Mouse (Mus musculus) CH12.LX (cell line): Measurements from ENCODE around the gene Ass1. TPM values are rescaled to one million over a fixed set of nuclear protein-coding genes. Genes with fewer than 3 reads are reported as not detected.
A peak's percentile ranks its signal among the peaks of the same experiment; 100 is the strongest.
"Not testable (repeated sequence)": the region's sequence is repeated elsewhere in the genome, so short reads cannot be mapped to it uniquely, and the experiment has no call there.

Source experiments
- DNase-seq: peaks from one replicate; pipeline ENCODE4 v3.0.0-alpha.2; 2013; ENCODE audit errors: extremely low read depth
- H3K27ac ChIP-seq: 2 replicates; pipeline ENCODE4 v1.5.1; 2012; ENCODE audit warnings: low read depth, mild to moderate bottlenecking, control low read depth, moderate library complexity; ENCODE audit not compliant: insufficient read depth
- H3K27me3 ChIP-seq: replicated peaks from 2 replicates; pipeline ENCODE3; 2012; ENCODE audit warnings: inconsistent platforms
- H3K36me3 ChIP-seq, 2 experiments: replicated peaks in 1 of 2; 2 replicates each; pipeline versions ENCODE3 to v1.6.1; 2012; ENCODE audit warnings: inconsistent platforms in 1 of 2, low read length in 1 of 2, mild to moderate bottlenecking in 1 of 2, mixed read lengths in 1 of 2, moderate library complexity in 1 of 2; ENCODE audit not compliant: control insufficient read depth in 1 of 2, insufficient read depth in 1 of 2
- H3K4me1 ChIP-seq, 2 experiments: 2 replicates each; pipeline ENCODE4 v1.6.1; 2012; ENCODE audit warnings: inconsistent platforms in 1 of 2, moderate library complexity in 1 of 2; ENCODE audit not compliant: insufficient read depth in 2 of 2, control insufficient read depth in 1 of 2
- H3K4me2 ChIP-seq: 2 replicates; pipeline ENCODE4 v1.6.1; 2012; ENCODE audit warnings: low read depth, mild to moderate bottlenecking, control low read depth; ENCODE audit not compliant: poor library complexity, insufficient read depth, severe bottlenecking
- H3K4me3 ChIP-seq, 3 experiments: fragments of 150-350 bp in 1 of 3; sonication (generic) in 1 of 3; replicated peaks in 1 of 3; 2 replicates each; pipeline versions ENCODE3 to v1.5.1; 2011 to 2012; ENCODE audit warnings: low read depth in 2 of 3, low read length in 2 of 3, mild to moderate bottlenecking in 2 of 3, moderate library complexity in 2 of 3, control low read depth in 1 of 3, improper control_type of control experiment in 1 of 3, inconsistent platforms in 1 of 3, mixed read lengths in 1 of 3; ENCODE audit not compliant: poor library complexity in 1 of 3
- H3K79me2 ChIP-seq: replicated peaks from 2 replicates; pipeline ENCODE4 v1.6.1; 2012; ENCODE audit warnings: mild to moderate bottlenecking, moderate library complexity; ENCODE audit not compliant: control insufficient read depth, poor library complexity, insufficient read depth, severe bottlenecking; ENCODE audit errors: extremely low read depth
- H3K9ac ChIP-seq: 2 replicates; pipeline ENCODE4 v1.6.1; 2012; ENCODE audit warnings: low read depth, mild to moderate bottlenecking, control low read depth, moderate library complexity; ENCODE audit not compliant: insufficient read depth
- H3K9me3 ChIP-seq: replicated peaks from 2 replicates; pipeline ENCODE3; 2012; ENCODE audit warnings: low read length, inconsistent platforms, mixed read lengths
- CHD2 ChIP-seq: IDR thresholded peaks from 2 replicates; pipeline ENCODE4 v1.6.1; 2011; ENCODE audit warnings: low read length, improper control_type of control experiment
- CTCF ChIP-seq, 2 experiments: IDR thresholded peaks in 1 of 2; conservative IDR thresholded peaks in 1 of 2; 2 replicates each; pipeline ENCODE4 v1.5.1; 2011 to 2012; ENCODE audit warnings: low read depth in 2 of 2, low read length in 2 of 2, improper control_type of control experiment in 1 of 2, inconsistent platforms in 1 of 2, mild to moderate bottlenecking in 1 of 2, moderate library complexity in 1 of 2
- E2F4 ChIP-seq: IDR thresholded peaks from 2 replicates; pipeline ENCODE4 v1.6.1; 2011; ENCODE audit warnings: low read depth, low read length, improper control_type of control experiment; ENCODE audit not compliant: insufficient replicate concordance
- EP300 ChIP-seq: IDR thresholded peaks from 2 replicates; pipeline ENCODE4 v1.6.1; 2011; ENCODE audit warnings: low read length, improper control_type of control experiment
- ETS1 ChIP-seq: conservative IDR thresholded peaks from 2 replicates; pipeline ENCODE4 v1.6.1; 2012; ENCODE audit warnings: low read depth, mild to moderate bottlenecking, inconsistent platforms, low read length, improper control_type of control experiment, moderate library complexity
- HCFC1 ChIP-seq: IDR thresholded peaks from 2 replicates; pipeline ENCODE4 v1.6.1; 2012; ENCODE audit warnings: low read depth, mild to moderate bottlenecking, inconsistent platforms, low read length, improper control_type of control experiment
- JUND ChIP-seq: conservative IDR thresholded peaks from 2 replicates; pipeline ENCODE4 v1.6.1; 2011; ENCODE audit warnings: low read depth, low read length, improper control_type of control experiment
- KAT2A ChIP-seq: IDR thresholded peaks from 2 replicates; pipeline ENCODE4 v1.6.1; 2012; ENCODE audit warnings: low read length, improper control_type of control experiment, inconsistent platforms; ENCODE audit not compliant: insufficient replicate concordance
- MAX ChIP-seq: IDR thresholded peaks from 2 replicates; pipeline ENCODE4 v1.6.1; 2011; ENCODE audit warnings: low read length, improper control_type of control experiment
- MXI1 ChIP-seq: IDR thresholded peaks from 2 replicates; pipeline ENCODE4 v1.6.1; 2011; ENCODE audit warnings: mild to moderate bottlenecking, low read depth, low read length, improper control_type of control experiment
- NELFE ChIP-seq: IDR thresholded peaks from 2 replicates; pipeline ENCODE4 v1.6.1; 2011; ENCODE audit warnings: low read depth, low read length, improper control_type of control experiment
- PAX5 ChIP-seq: IDR thresholded peaks from 2 replicates; pipeline ENCODE4 v1.6.1; 2012; ENCODE audit warnings: low read length, inconsistent platforms, mixed read lengths
- POLR2A ChIP-seq: IDR thresholded peaks from 2 replicates; pipeline ENCODE4 v1.6.1; 2011; ENCODE audit warnings: low read depth, mild to moderate bottlenecking, improper control_type of control experiment, low read length
- POLR2AphosphoS2 ChIP-seq: IDR thresholded peaks from 2 replicates; pipeline ENCODE4 v1.6.1; 2011; ENCODE audit warnings: low read depth, low read length, improper control_type of control experiment
- SIN3A ChIP-seq: IDR thresholded peaks from 2 replicates; pipeline ENCODE4 v1.6.1; 2012; ENCODE audit warnings: low read length, improper control_type of control experiment, inconsistent platforms
- SMC3 ChIP-seq: IDR thresholded peaks from 2 replicates; pipeline ENCODE4 v1.6.1; 2011; ENCODE audit warnings: low read depth, low read length, improper control_type of control experiment
- TCF12 ChIP-seq: IDR thresholded peaks from 2 replicates; pipeline ENCODE4 v1.6.1; 2014; ENCODE audit warnings: low read depth, mild to moderate bottlenecking, inconsistent platforms, low read length, improper control_type of control experiment
- UBTF ChIP-seq: IDR thresholded peaks from 2 replicates; pipeline ENCODE4 v1.6.1; 2012; ENCODE audit warnings: low read depth, mild to moderate bottlenecking, inconsistent platforms, low read length, improper control_type of control experiment, moderate library complexity
- USF2 ChIP-seq: conservative IDR thresholded peaks from 2 replicates; pipeline ENCODE4 v1.6.1; 2011; ENCODE audit warnings: low read depth, low read length, improper control_type of control experiment
- ZC3H11A ChIP-seq: IDR thresholded peaks from 2 replicates; pipeline ENCODE4 v1.6.1; 2012; ENCODE audit warnings: low read depth, mild to moderate bottlenecking, inconsistent platforms, low read length, improper control_type of control experiment
- ZKSCAN1 ChIP-seq: IDR thresholded peaks from 2 replicates; pipeline ENCODE4 v1.6.1; 2012; ENCODE audit warnings: low read depth, inconsistent platforms, low read length, improper control_type of control experiment, borderline replicate concordance
- ZMIZ1 ChIP-seq: IDR thresholded peaks from 2 replicates; pipeline ENCODE4 v1.6.1; 2012; ENCODE audit warnings: low read depth, mild to moderate bottlenecking, inconsistent platforms, low read length, improper control_type of control experiment
- ZNF384 ChIP-seq: IDR thresholded peaks from 2 replicates; pipeline ENCODE4 v1.6.1; 2012; ENCODE audit warnings: low read depth, low read length, improper control_type of control experiment, inconsistent platforms
- dilution Hi-C: fragments of 300-500 bp; cut with MboI; formaldehyde crosslinking; loops from 2 replicates; pipeline ENCODE4 v1.14.3; 2020; ENCODE audit warnings: low sequenced_read_pairs; ENCODE audit not compliant: extremely low pct_unique_long_range_greater_than_20kb, extremely low pct_ligation_motif_present
- in situ Hi-C: fragments of 300-500 bp; cut with MboI; formaldehyde crosslinking; loops from 3 replicates; pipeline ENCODE4 v1.14.3; 2019; ENCODE audit warnings: low sequenced_read_pairs, low pct_ligation_motif_present, low pct_unique_long_range_greater_than_20kb, mixed read lengths
- polyA plus RNA-seq: library from polyadenylated mRNA; unstranded; fragments of >175 nt; gene quantifications from 2 replicates; pipeline ENCODE4 v1.2.1, GENCODE M21; 2012; ENCODE audit warnings: low read depth; ENCODE audit not compliant: insufficient read length
- total RNA-seq, 2 experiments: library from RNA; depleted of rRNA; stranded (reverse); fragments of 300-350 nt in 1 of 2; fragments of >200 nt in 1 of 2; gene quantifications; 2 replicates each; pipeline ENCODE4 v1.2.3; 2012 to 2014

Ass1 gene
- total and polyA plus RNA-seq, 3 experiments, result 45.1 to 211 (median 87.8) TPM

- no peak for TF ChIP-seq SIN3A
- TF ChIP-seq ZNF384, result no peak
- TF ChIP-seq EP300, result no peak
- no peak for TF ChIP-seq CHD2
- no peak for TF ChIP-seq PAX5
- TF ChIP-seq TCF12, result no peak
- no peak for TF ChIP-seq POLR2A
- TF ChIP-seq ZKSCAN1, result no peak
- TF ChIP-seq UBTF, result no peak
- 0 out of 2 replicates have a peak, but pooled peaks have one; percentile 55 for TF ChIP-seq KAT2A
Measured at GRCm38 (mm10) chr2:31550503-31550902, 80.5 kb downstream of the Ass1 start (continued).

- H3K4me1 ChIP-seq, H3K9ac ChIP-seq, H3K27ac ChIP-seq, dilution Hi-C loops, H3K27me3 ChIP-seq, H3K4me2 ChIP-seq, H3K36me3 ChIP-seq, in situ Hi-C loops, DNase-seq, H3K4me3 ChIP-seq, H3K79me2 ChIP-seq: not testable (repeated sequence)
- H3K9me3 ChIP-seq, result peaks cover 11% of the 10 kb centered on the region
Measured at GRCm38 (mm10) chr2:31551351-31551750, 81.3 kb downstream of the Ass1 start.

- dilution Hi-C loops, result no loop called here
- Histone ChIP-seq H3K79me2 (no peaks in the 10 kb centered on the region), H3K4me1 (peaks cover 3% of the 10 kb centered on the region in 2 experiments; a peak in 1 of 4 replicates), H3K36me3 (no peaks in the 10 kb centered on the region), H3K27ac (no peak overlapping the region), H3K27me3 (peaks cover under 1% of the 10 kb centered on the region), H3K9ac (no peak overlapping the region), H3K9me3 (peaks cover 11% of the 10 kb centered on the region)
- in situ Hi-C loops, result no loop called here
- TF ChIP-seq POLR2AphosphoS2, result no peak
- TF ChIP-seq USF2, result no peak
- no peak for TF ChIP-seq E2F4
- no peak for TF ChIP-seq ETS1
- no peak for TF ChIP-seq HCFC1
- TF ChIP-seq SIN3A, result no peak
- TF ChIP-seq EP300, result no peak
- no peak for TF ChIP-seq NELFE
- no peak for TF ChIP-seq JUND
- no peak for TF ChIP-seq SMC3
- TF ChIP-seq POLR2A, result no peak
- no peak for TF ChIP-seq ZMIZ1
- no peak for TF ChIP-seq ZNF384
- TF ChIP-seq CTCF (conservative IDR thresholded peaks at IDR 0.05 in 1 of 2, IDR thresholded peaks at IDR 0.05 in 1 of 2; ENCODE audit: low read depth in 2 of 2, low read length in 2 of 2), result no peak
- no peak for TF ChIP-seq MXI1
- no peak for TF ChIP-seq MAX
- no peak for TF ChIP-seq ZC3H11A
- TF ChIP-seq, all 38 proteins: peak for 0
- H3K4me3 ChIP-seq, result no peak overlapping the region
- no peak for DNase-seq
- no peak overlapping the region for H3K4me2 ChIP-seq
Measured at GRCm38 (mm10) chr2:31551971-31552370, 82.0 kb downstream of the Ass1 start.
